Mouse (Mus musculus): ENCODE data around the gene Abcd3.

Gene Abcd3

GRCm38 (mm10) chr3:121712222-121712621 is 102.9 kb downstream of the Abcd3 start:
- no peak for DNase-seq (ENCODE audit: low spot score in 2 of 2)

- no peak for DNase-seq (ENCODE audit: low spot score in 2 of 2)
These were observed 104.1 kb downstream of the Abcd3 start for GRCm38 (mm10) chr3:121710894-121711531.
